In the genomic region with DNA sequence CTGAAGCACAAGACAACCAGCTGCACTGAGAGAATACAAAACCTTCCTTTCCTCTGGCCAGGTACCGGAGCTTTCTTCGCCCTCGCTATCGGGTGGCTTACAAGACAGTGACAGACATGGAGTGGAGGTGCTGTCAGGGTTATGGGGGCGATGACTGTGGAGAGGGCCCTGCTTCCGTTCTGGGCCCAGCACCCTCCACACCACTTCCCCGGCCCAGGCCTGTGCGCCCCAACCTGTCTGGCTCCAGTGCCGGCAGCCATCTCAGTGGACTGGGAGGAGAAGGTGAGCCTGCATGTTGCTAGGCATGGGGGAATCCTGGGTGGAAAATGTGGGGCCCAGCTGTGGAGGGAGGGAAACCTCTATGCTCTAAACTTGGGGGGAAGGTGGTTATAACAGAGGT, we compare ENCODE assay signal across 8 mouse cellular contexts. TPM values are rescaled to one million over a fixed set of nuclear protein-coding genes. Genes with fewer than 3 reads are reported as not detected.
DNase-seq lines count a peak whose midpoint lies in the region; ATAC-seq lines count a peak whose summit lies in the region.

No protein-coding gene starts in this region.

- peak; percentile 42 to 47 for DNase-seq in heart, adult 9 months (ENCODE audit: low spot score in 2 of 2)
- no peak for DNase-seq in heart, adult 8-10 months (ENCODE audit: low spot score)
- no peak for DNase-seq in adrenal gland, postnatal 10 days
- no peak for DNase-seq in ovary, postnatal 36 days (ENCODE audit: low spot score)

- peaks cover 44% of the 10 kb centered on the region for H3K4me1 ChIP-seq in forebrain, embryonic 12.5 days
- peaks cover 79% of the 10 kb centered on the region for H3K4me1 ChIP-seq in limb, embryonic 12.5 days (replicated peaks)
- peaks cover 28% of the 10 kb centered on the region for H3K4me1 ChIP-seq in neural tube, embryonic 15.5 days

- peak overlapping the region; percentile 17; the same call in 1 of the 2 replicates for H3K9ac ChIP-seq in forebrain, embryonic 12.5 days
- H3K9ac ChIP-seq in limb, embryonic 12.5 days (replicated peaks): peak overlapping the region; percentile 79
- no peak overlapping the region for H3K9ac ChIP-seq in neural tube, embryonic 15.5 days (replicated peaks)

- H3K9me3 ChIP-seq in forebrain, embryonic 12.5 days: no peaks in the 10 kb centered on the region
- H3K9me3 ChIP-seq in limb, embryonic 12.5 days: no peaks in the 10 kb centered on the region
- H3K9me3 ChIP-seq in neural tube, embryonic 15.5 days (replicated peaks): no peaks in the 10 kb centered on the region

- WGBS in forebrain, embryonic 12.5 days: 62% methylated on average over 9 of the region's 9 CpGs
- WGBS in limb, embryonic 12.5 days: 51% methylated on average over 9 of the region's 9 CpGs
- 68% methylated on average over 9 of the region's 9 CpGs for WGBS in neural tube, embryonic 15.5 days

- H3K27ac ChIP-seq in forebrain, embryonic 12.5 days: peak overlapping the region; percentile 73
- H3K27ac ChIP-seq in limb, embryonic 12.5 days: peak overlapping the region; percentile 99
- H3K27ac ChIP-seq in neural tube, embryonic 15.5 days (replicated peaks): peak overlapping the region; percentile 52; the same call in 1 of the 2 replicates

- H3K4me2 ChIP-seq in forebrain, embryonic 12.5 days: peak overlapping the region; percentile 31
- peak overlapping the region; percentile 98 for H3K4me2 ChIP-seq in limb, embryonic 12.5 days
- H3K4me2 ChIP-seq in neural tube, embryonic 15.5 days: peak overlapping the region; percentile 49

- no peaks in the 10 kb centered on the region for H3K27me3 ChIP-seq in forebrain, embryonic 12.5 days
- no peaks in the 10 kb centered on the region for H3K27me3 ChIP-seq in limb, embryonic 12.5 days
- H3K27me3 ChIP-seq in neural tube, embryonic 15.5 days (replicated peaks): no peaks in the 10 kb centered on the region

- H3K36me3 ChIP-seq in forebrain, embryonic 12.5 days (replicated peaks): no peaks in the 10 kb centered on the region
- peaks cover 39% of the 10 kb centered on the region for H3K36me3 ChIP-seq in limb, embryonic 12.5 days
- H3K36me3 ChIP-seq in neural tube, embryonic 15.5 days: no peaks in the 10 kb centered on the region

- peak overlapping the region; percentile 16 for H3K4me3 ChIP-seq in forebrain, embryonic 12.5 days (replicated peaks)
- H3K4me3 ChIP-seq in limb, embryonic 12.5 days (replicated peaks): peak overlapping the region; percentile 59
- H3K4me3 ChIP-seq in neural tube, embryonic 15.5 days (replicated peaks): peak overlapping the region; percentile 33

- ATAC-seq in forebrain, embryonic 12.5 days (ENCODE audit: low FRiP score): peak; percentile 51
- ATAC-seq in limb, embryonic 12.5 days (ENCODE audit: insufficient number of reproducible peaks, insufficient read depth, low FRiP score, low TSS enrichment, low read depth): no peak
- peak; percentile 15 for ATAC-seq in neural tube, embryonic 15.5 days (ENCODE audit: low FRiP score)
- no peak for ATAC-seq in inflammation-experienced regulatory T-cells, adult 6 months

RNA-seq across cellular contexts. Expression of a gene that starts 2.3 kb away (rescaled TPM):
- 10 to 100 TPM; 13.9 to 16.6 (median 16.0) TPM for total RNA-seq in heart, adult 8-10 months (2022)
- 39.1 and 52.4 TPM in 2 replicates for polyA plus RNA-seq in forebrain, embryonic 12.5 days (2016; fragmentation: Nextera tagmentation; extraction: Ambion mirVana)
- 221 and 225 TPM in 2 replicates for polyA plus RNA-seq in limb, embryonic 12.5 days (2016; fragmentation: Nextera tagmentation; extraction: Ambion mirVana)
- polyA plus RNA-seq in neural tube, embryonic 15.5 days (2015; fragmentation: Nextera tagmentation; extraction: Ambion mirVana): 24.5 and 52.1 TPM in 2 replicates
- 10 to 100 TPM; 60.0 to 63.4 TPM for total RNA-seq in adrenal gland, postnatal 10 days (2021)
- under 1 TPM in 1 of 3 experiments, not detected in 2; 0.84 TPM for polyA plus RNA-seq in inflammation-experienced regulatory T-cells, adult 6 months (2017; shearing (Covaris generic))

RNA-seq across cellular contexts. Expression of a gene that starts 5.8 kb away (rescaled TPM):
- total RNA-seq in heart, adult 8-10 months (2022): 10 to 100 TPM; 23.8 to 31.8 (median 26.6) TPM
- 4.7 and 7.7 TPM in 2 replicates for polyA plus RNA-seq in forebrain, embryonic 12.5 days (2016; fragmentation: Nextera tagmentation; extraction: Ambion mirVana)
- 11.7 and 14.6 TPM in 2 replicates for polyA plus RNA-seq in limb, embryonic 12.5 days (2016; fragmentation: Nextera tagmentation; extraction: Ambion mirVana)
- 12.7 and 17.0 TPM in 2 replicates for polyA plus RNA-seq in neural tube, embryonic 15.5 days (2015; fragmentation: Nextera tagmentation; extraction: Ambion mirVana)
- 10 to 100 TPM; 64.3 to 89.4 TPM for total RNA-seq in adrenal gland, postnatal 10 days (2021)
- 10 to 100 TPM; 10.8 to 26.3 (median 24.3) TPM for polyA plus RNA-seq in inflammation-experienced regulatory T-cells, adult 6 months (2017; shearing (Covaris generic))

RNA-seq across cellular contexts. Expression of a gene that starts 7.9 kb away (rescaled TPM):
- 100 to 1,000 TPM; 140 to 164 (median 156) TPM for total RNA-seq in heart, adult 8-10 months (2022)
- 302 and 315 TPM in 2 replicates for polyA plus RNA-seq in forebrain, embryonic 12.5 days (2016; fragmentation: Nextera tagmentation; extraction: Ambion mirVana)
- 351 and 355 TPM in 2 replicates for polyA plus RNA-seq in limb, embryonic 12.5 days (2016; fragmentation: Nextera tagmentation; extraction: Ambion mirVana)
- polyA plus RNA-seq in neural tube, embryonic 15.5 days (2015; fragmentation: Nextera tagmentation; extraction: Ambion mirVana): 244 and 282 TPM in 2 replicates
- 100 to 1,000 TPM; 208 to 219 TPM for total RNA-seq in adrenal gland, postnatal 10 days (2021)
- polyA plus RNA-seq in inflammation-experienced regulatory T-cells, adult 6 months (2017; shearing (Covaris generic)): 100 to 1,000 TPM; 283 to 295 (median 294) TPM

RNA-seq across cellular contexts. Expression of a gene that starts 27.0 kb away (rescaled TPM):
- 1 to 10 TPM; 4.9 to 6.3 (median 5.6) TPM for total RNA-seq in heart, adult 8-10 months (2022)
- polyA plus RNA-seq in forebrain, embryonic 12.5 days (2016; fragmentation: Nextera tagmentation; extraction: Ambion mirVana): 28.8 TPM in 2 replicates
- 35.8 and 42.0 TPM in 2 replicates for polyA plus RNA-seq in limb, embryonic 12.5 days (2016; fragmentation: Nextera tagmentation; extraction: Ambion mirVana)
- 18.9 and 21.1 TPM in 2 replicates for polyA plus RNA-seq in neural tube, embryonic 15.5 days (2015; fragmentation: Nextera tagmentation; extraction: Ambion mirVana)
- total RNA-seq in adrenal gland, postnatal 10 days (2021): 10 to 100 TPM; 12.4 to 17.0 TPM
- 1 to 10 TPM; 2.7 to 7.0 (median 5.2) TPM for polyA plus RNA-seq in inflammation-experienced regulatory T-cells, adult 6 months (2017; shearing (Covaris generic))

RNA-seq across cellular contexts. Expression of a gene that starts 29.9 kb away (rescaled TPM):
- total RNA-seq in heart, adult 8-10 months (2022): under 1 TPM; 0.37 to 0.97 (median 0.60) TPM
- polyA plus RNA-seq in forebrain, embryonic 12.5 days (2016; fragmentation: Nextera tagmentation; extraction: Ambion mirVana): 6.4 and 7.3 TPM in 2 replicates
- 4.1 and 4.4 TPM in 2 replicates for polyA plus RNA-seq in limb, embryonic 12.5 days (2016; fragmentation: Nextera tagmentation; extraction: Ambion mirVana)
- polyA plus RNA-seq in neural tube, embryonic 15.5 days (2015; fragmentation: Nextera tagmentation; extraction: Ambion mirVana): 68.9 and 80.2 TPM in 2 replicates
- 1 to 10 TPM; 2.8 to 5.1 TPM for total RNA-seq in adrenal gland, postnatal 10 days (2021)
- polyA plus RNA-seq in inflammation-experienced regulatory T-cells, adult 6 months (2017; shearing (Covaris generic)): not detected

Comparison
In these comparisons a context has a peak if more than half of its experiments do, and no peak if none do; other contexts are left out.
1. DNase-seq: peak in heart, adult 9 months (2 of 2); none in heart, adult 8-10 months (single experiment), adrenal gland, postnatal 10 days (single experiment) and ovary, postnatal 36 days (single experiment).
2. ATAC-seq: peak in forebrain, embryonic 12.5 days (single experiment) and neural tube, embryonic 15.5 days (single experiment); none in limb, embryonic 12.5 days (single experiment) and inflammation-experienced regulatory T-cells, adult 6 months (single experiment).
3. H3K4me2 ChIP-seq: peak in every context shown above with its lines; median percentile 98 in limb, embryonic 12.5 days; 49 in neural tube, embryonic 15.5 days; 31 in forebrain, embryonic 12.5 days.
4. RNA of a gene that starts 2.3 kb away (polyA plus RNA-seq): 221 to 225 TPM in limb, embryonic 12.5 days, 39.1 to 52.4 TPM in forebrain, embryonic 12.5 days and 24.5 to 52.1 TPM in neural tube, embryonic 15.5 days; 0.84 TPM in inflammation-experienced regulatory T-cells, adult 6 months; every median in the first group is over 10 times any median in the second.
5. Peak in every context shown above with its lines, with median percentiles within 50 percentile points of each other: H3K27ac ChIP-seq and H3K4me3 ChIP-seq.